Mouse (Mus musculus) thymus, postnatal 10 days (tissue): ENCODE results near the gene Oscp1.

Experiments used
- DNase-seq, 2 experiments: peaks; one replicate each; pipeline ENCODE4 v3.0.0; 2021; ENCODE audit warnings: low spot score in 2 of 2

Gene Oscp1

GRCm38 (mm10) chr4:126110374-126111152 lies 52.2 kb downstream of the Oscp1 start:
- DNase-seq, result peak; percentile 70 to 73

GRCm38 (mm10) chr4:126111153-126111549 lies 52.8 kb downstream of the Oscp1 start:
- DNase-seq, result no peak

- no peak for DNase-seq
Measured at GRCm38 (mm10) chr4:126113243-126113642, 54.9 kb downstream of the Oscp1 start.

GRCm38 (mm10) chr4:126113943-126114342 lies 55.6 kb downstream of the Oscp1 start:
- peak; percentile 53 to 80 for DNase-seq

- DNase-seq, result no peak
Measured at GRCm38 (mm10) chr4:126115411-126115810, 57.0 kb downstream of the Oscp1 start.

- no peak for DNase-seq
Measured at GRCm38 (mm10) chr4:126115871-126116521, 57.6 kb downstream of the Oscp1 start.

GRCm38 (mm10) chr4:126117116-126117515 lies 58.8 kb downstream of the Oscp1 start:
- no peak for DNase-seq

- DNase-seq, result no peak
Measured at GRCm38 (mm10) chr4:126118651-126119050, 60.3 kb downstream of the Oscp1 start.

GRCm38 (mm10) chr4:126119051-126119450 lies 60.7 kb downstream of the Oscp1 start:
- no peak for DNase-seq

GRCm38 (mm10) chr4:126120052-126120451 lies 61.7 kb downstream of the Oscp1 start:
- no peak for DNase-seq

GRCm38 (mm10) chr4:126120506-126120905 lies 62.1 kb downstream of the Oscp1 start:
- DNase-seq, result no peak

GRCm38 (mm10) chr4:126123309-126124040 lies 65.1 kb downstream of the Oscp1 start:
- no peak for DNase-seq

- no peak for DNase-seq
Measured at GRCm38 (mm10) chr4:126130502-126130901, 72.1 kb downstream of the Oscp1 start.

GRCm38 (mm10) chr4:126131290-126132121 lies 73.1 kb downstream of the Oscp1 start:
- DNase-seq, result no peak

- no peak for DNase-seq
Measured at GRCm38 (mm10) chr4:126132636-126133264, 74.4 kb downstream of the Oscp1 start.

GRCm38 (mm10) chr4:126134236-126134635 lies 75.9 kb downstream of the Oscp1 start:
- DNase-seq, result no peak

GRCm38 (mm10) chr4:126134639-126135038 lies 76.3 kb downstream of the Oscp1 start:
- DNase-seq, result no peak

GRCm38 (mm10) chr4:126137773-126138172 lies 79.4 kb downstream of the Oscp1 start:
- DNase-seq, result no peak

- DNase-seq, result no peak
Measured at GRCm38 (mm10) chr4:126141021-126141420, 82.7 kb downstream of the Oscp1 start.
